Mouse (Mus musculus): ENCODE measurements around the gene Cdc42. TPM values are rescaled to one million over a fixed set of nuclear protein-coding genes. Genes with fewer than 3 reads are reported as not detected.

The Cdc42 gene
- total and polyA plus RNA-seq, 3 experiments: 21.0 to 569 (median 398) TPM

- Histone ChIP-seq H3K4me1 (ENCODE audit: insufficient read depth, low read depth, low read length) (peaks cover 4% of the 10 kb centered on the region), H3K4me3 (ENCODE audit: low read depth, low read length) (no peak overlapping the region), H3K9me3 (replicated peaks) (no peaks in the 10 kb centered on the region), H3K27me3 (ENCODE audit: insufficient read depth, low read length) (0 out of 2 replicates have a peak, but pooled peaks cover 4% of the 10 kb centered on the region), H3K36me3 (replicated peaks) (peaks cover 30% of the 10 kb centered on the region)
- DNase-seq (ENCODE audit: low spot score) (no peak), ATAC-seq (ENCODE audit: extremely low read depth, insufficient number of reproducible peaks, low FRiP score, poor library complexity, severe bottlenecking) (no peak)
- TF ChIP-seq TAL1 (conservative IDR thresholded peaks at IDR 0.05; ENCODE audit: low read depth, low read length) (no peak), GATA1 (IDR thresholded peaks at IDR 0.05; ENCODE audit: borderline replicate concordance, low read length) (no peak), POLR2AphosphoS5 (IDR thresholded peaks at IDR 0.05; ENCODE audit: insufficient replicate concordance, low read depth, low read length) (no peak), CTCF (IDR thresholded peaks at IDR 0.05; ENCODE audit: low read depth, low read length) (no peak), GATA2 (IDR thresholded peaks at IDR 0.05; ENCODE audit: borderline replicate concordance, low read depth, low read length) (no peak)
These were observed 18.1 kb upstream of the Cdc42 start for GRCm38 (mm10) chr4:137375314-137376278.

- H3K4me1 ChIP-seq (ENCODE audit: insufficient read depth, low read depth, low read length): peaks cover 4% of the 10 kb centered on the region
- TF ChIP-seq TAL1 (conservative IDR thresholded peaks at IDR 0.05; ENCODE audit: low read depth, low read length) (no peak), POLR2AphosphoS5 (IDR thresholded peaks at IDR 0.05; ENCODE audit: insufficient replicate concordance, low read depth, low read length) (no peak), CTCF (IDR thresholded peaks at IDR 0.05; ENCODE audit: low read depth, low read length) (no peak), GATA2 (IDR thresholded peaks at IDR 0.05; ENCODE audit: borderline replicate concordance, low read depth, low read length) (no peak), GATA1 (IDR thresholded peaks at IDR 0.05; ENCODE audit: borderline replicate concordance, low read length) (no peak)
- no peak for ATAC-seq (ENCODE audit: extremely low read depth, insufficient number of reproducible peaks, low FRiP score, poor library complexity, severe bottlenecking)
- H3K27me3 ChIP-seq (ENCODE audit: insufficient read depth, low read length): peaks cover 13% of the 10 kb centered on the region
- no peaks in the 10 kb centered on the region for H3K9me3 ChIP-seq (replicated peaks)
- peaks cover 19% of the 10 kb centered on the region for H3K36me3 ChIP-seq (replicated peaks)
- no peak for DNase-seq (ENCODE audit: low spot score)
- H3K4me3 ChIP-seq (ENCODE audit: low read depth, low read length): no peak overlapping the region
These were observed 16.2 kb upstream of the Cdc42 start for GRCm38 (mm10) chr4:137373711-137374110.

- Histone ChIP-seq H3K36me3 (replicated peaks) (peaks cover 7% of the 10 kb centered on the region), H3K27me3 (ENCODE audit: insufficient read depth, low read length) (peaks cover 20% of the 10 kb centered on the region), H3K9me3 (replicated peaks) (no peaks in the 10 kb centered on the region), H3K4me3 (ENCODE audit: low read depth, low read length) (no peak overlapping the region), H3K4me1 (ENCODE audit: insufficient read depth, low read depth, low read length) (peaks cover 19% of the 10 kb centered on the region)
- ATAC-seq (ENCODE audit: extremely low read depth, insufficient number of reproducible peaks, low FRiP score, poor library complexity, severe bottlenecking) (no peak), DNase-seq (ENCODE audit: low spot score) (no peak)
- TF ChIP-seq POLR2AphosphoS5 (IDR thresholded peaks at IDR 0.05; ENCODE audit: insufficient replicate concordance, low read depth, low read length) (no peak), TAL1 (conservative IDR thresholded peaks at IDR 0.05; ENCODE audit: low read depth, low read length) (no peak), CTCF (IDR thresholded peaks at IDR 0.05; ENCODE audit: low read depth, low read length) (no peak), GATA1 (IDR thresholded peaks at IDR 0.05; ENCODE audit: borderline replicate concordance, low read length) (no peak), GATA2 (IDR thresholded peaks at IDR 0.05; ENCODE audit: borderline replicate concordance, low read depth, low read length) (no peak)
These were observed 14.3 kb upstream of the Cdc42 start for GRCm38 (mm10) chr4:137371596-137372523.

- ATAC-seq (ENCODE audit: extremely low read depth, insufficient number of reproducible peaks, low FRiP score, poor library complexity, severe bottlenecking): no peak
- H3K4me1 ChIP-seq (ENCODE audit: insufficient read depth, low read depth, low read length): peaks cover 30% of the 10 kb centered on the region
These were observed 12.6 kb upstream of the Cdc42 start for GRCm38 (mm10) chr4:137369954-137370750.

GRCm38 (mm10) chr4:137368198-137368597 is 10.7 kb upstream of the Cdc42 start:
- Histone ChIP-seq H3K4me3 (ENCODE audit: low read depth, low read length) (no peak overlapping the region), H3K36me3 (replicated peaks) (no peaks in the 10 kb centered on the region), H3K27me3 (ENCODE audit: insufficient read depth, low read length) (peaks cover 44% of the 10 kb centered on the region), H3K9me3 (replicated peaks) (no peaks in the 10 kb centered on the region), H3K4me1 (ENCODE audit: insufficient read depth, low read depth, low read length) (peaks cover 37% of the 10 kb centered on the region)
- DNase-seq (ENCODE audit: low spot score) (no peak), ATAC-seq (ENCODE audit: extremely low read depth, insufficient number of reproducible peaks, low FRiP score, poor library complexity, severe bottlenecking) (no peak)
- no peak for TF ChIP-seq POLR2AphosphoS5 (IDR thresholded peaks at IDR 0.05; ENCODE audit: insufficient replicate concordance, low read depth, low read length)
- TF ChIP-seq TAL1 (conservative IDR thresholded peaks at IDR 0.05; ENCODE audit: low read depth, low read length): no peak
- no peak for TF ChIP-seq CTCF (IDR thresholded peaks at IDR 0.05; ENCODE audit: low read depth, low read length)
- no peak for TF ChIP-seq GATA1 (IDR thresholded peaks at IDR 0.05; ENCODE audit: borderline replicate concordance, low read length)

More at GRCm38 (mm10) chr4:137369954-137370750, 12.6 kb upstream of the Cdc42 start:
- DNase-seq (ENCODE audit: low spot score): no peak
- H3K27me3 ChIP-seq (ENCODE audit: insufficient read depth, low read length): peaks cover 32% of the 10 kb centered on the region
- no peak overlapping the region for H3K4me3 ChIP-seq (ENCODE audit: low read depth, low read length)
- TF ChIP-seq CTCF (IDR thresholded peaks at IDR 0.05; ENCODE audit: low read depth, low read length): no peak
- TF ChIP-seq GATA1 (IDR thresholded peaks at IDR 0.05; ENCODE audit: borderline replicate concordance, low read length): no peak
- no peak for TF ChIP-seq POLR2AphosphoS5 (IDR thresholded peaks at IDR 0.05; ENCODE audit: insufficient replicate concordance, low read depth, low read length)
- TF ChIP-seq TAL1 (conservative IDR thresholded peaks at IDR 0.05; ENCODE audit: low read depth, low read length): no peak
- TF ChIP-seq GATA2 (IDR thresholded peaks at IDR 0.05; ENCODE audit: borderline replicate concordance, low read depth, low read length): no peak
- H3K36me3 ChIP-seq (replicated peaks): no peaks in the 10 kb centered on the region
- H3K9me3 ChIP-seq (replicated peaks): no peaks in the 10 kb centered on the region
